In genomic region chr19:47174515-47174914, GRCm38 (mm10) we compare ENCODE assay signal across 9 mouse cellular contexts. TPM values are rescaled to one million over a fixed set of nuclear protein-coding genes. Genes with fewer than 3 reads are reported as not detected.
DNase-seq lines count a peak whose midpoint lies in the region; ATAC-seq and TF ChIP-seq lines count a peak whose summit lies in the region.
"Had no signal": no experiment of that assay in that cellular context is flagged by ENCODE, and none has a peak within 500 bp of the region (broad histone marks: within the 10 kb centered on the region; RNA-seq: fewer than 3 reads in every experiment).

No protein-coding gene starts in this region.

- no peaks in the 10 kb centered on the region for H3K9me3 ChIP-seq in heart, postnatal 0 days (replicated peaks; ENCODE audit: control insufficient read depth, low read length)

- no peaks in the 10 kb centered on the region for H3K4me1 ChIP-seq in heart, postnatal 0 days (ENCODE audit: control insufficient read depth, insufficient read depth)

- H3K4me3 ChIP-seq in heart, postnatal 0 days (ENCODE audit: low read depth, low read length) = no peak overlapping the region

- WGBS in heart, postnatal 0 days = 56% methylated on average over 3 of the region's 3 CpGs

- no peak for TF ChIP-seq EP300 in heart, postnatal 0 days (IDR thresholded peaks at IDR 0.05; ENCODE audit: low read depth)

- H3K27ac ChIP-seq in heart, postnatal 0 days (ENCODE audit: low read depth) = no peak overlapping the region

- no peaks in the 10 kb centered on the region for H3K36me3 ChIP-seq in heart, postnatal 0 days (replicated peaks; ENCODE audit: control insufficient read depth, insufficient read depth, low read length)

- peaks cover 19% of the 10 kb centered on the region for H3K27me3 ChIP-seq in heart, postnatal 0 days (ENCODE audit: control insufficient read depth, insufficient read depth, low read length)

- no peak overlapping the region for H3K9ac ChIP-seq in heart, postnatal 0 days (replicated peaks; ENCODE audit: low read depth, low read length)

- no peak for ATAC-seq in heart, postnatal 0 days (ENCODE audit: insufficient read depth, low read depth)

- no peak for DNase-seq in heart, postnatal 0 days (ENCODE audit: low spot score)
- DNase-seq in heart, postnatal 25 days (ENCODE audit: low spot score) = no peak
- DNase-seq in 3T3-L1 (ENCODE audit: low read depth, low spot score) = peak; percentile 68
- DNase-seq in MEL-GATA-1-ER (ENCODE audit: extremely low read depth, low read depth) = peak; percentile 39
- peak; percentile 53 for DNase-seq in kidney, postnatal 10 days
- no peak for DNase-seq in c-Kit-positive CD71-positive TER-119-positive erythroid progenitor cells, embryonic 14.5 days (ENCODE audit: low spot score)
- no peak for DNase-seq in gastrocnemius, adult 8-10 months (ENCODE audit: low spot score in 2 of 2)
- DNase-seq in spleen, adult 12 weeks (ENCODE audit: low spot score) = no peak

- intact Hi-C loops in heart, postnatal 25 days (cut with DNase I) = loop anchor here (2.0 kb wide), 1 partner anchor 164 kb away; no protein-coding TSS in a partner anchor

- peak; percentile 40 for TF ChIP-seq CTCF in heart, postnatal 0 days (IDR thresholded peaks at IDR 0.05; ENCODE audit: low read depth)

- no peak overlapping the region for H3K4me2 ChIP-seq in heart, postnatal 0 days (ENCODE audit: low read depth, low read length)

RNA-seq across cellular contexts. Expression of gene Neurl1a, which starts 4.1 kb away (rescaled TPM):
- total RNA-seq in heart, postnatal 0 days (2014; rRNA removed; ENCODE audit: low replicate concordance) = 0.77 and 1.8 TPM in 2 replicates
- 0.27 and 0.54 TPM in 2 replicates for polyA plus RNA-seq in heart, postnatal 0 days (2015; fragmentation: Nextera tagmentation; extraction: Ambion mirVana)
- 1 to 10 TPM; 1.0 to 1.1 TPM for total RNA-seq in heart, postnatal 25 days (2021)
- total RNA-seq in gastrocnemius, adult 8-10 months (2022) = 100 to 1,000 TPM; 127 to 155 (median 146) TPM

RNA-seq across cellular contexts. Expression of gene Calhm3, which starts 17.0 kb away (rescaled TPM):
- total RNA-seq in heart, postnatal 0 days (2014; rRNA removed; ENCODE audit: low replicate concordance) = not detected in 2 replicates
- polyA plus RNA-seq in heart, postnatal 0 days (2015; fragmentation: Nextera tagmentation; extraction: Ambion mirVana) = not detected in 2 replicates
- total RNA-seq in heart, postnatal 25 days (2021) = not detected
- total RNA-seq in gastrocnemius, adult 8-10 months (2022) = not detected
- total RNA-seq: heart, postnatal 14 days had no signal

RNA-seq across cellular contexts. Expression of gene Calhm1, which starts 30.5 kb away (rescaled TPM):
- total RNA-seq in heart, postnatal 0 days (2014; rRNA removed; ENCODE audit: low replicate concordance) = not detected in 2 replicates
- polyA plus RNA-seq in heart, postnatal 0 days (2015; fragmentation: Nextera tagmentation; extraction: Ambion mirVana) = not detected in 2 replicates
- not detected for total RNA-seq in heart, postnatal 25 days (2021)
- not detected for total RNA-seq in gastrocnemius, adult 8-10 months (2022)
- total RNA-seq: heart, postnatal 14 days had no signal

RNA-seq across cellular contexts. Expression of gene Calhm2, which starts 36.4 kb away (rescaled TPM):
- 2.4 and 6.8 TPM in 2 replicates for total RNA-seq in heart, postnatal 0 days (2014; rRNA removed; ENCODE audit: low replicate concordance)
- 3.1 and 3.5 TPM in 2 replicates for polyA plus RNA-seq in heart, postnatal 0 days (2015; fragmentation: Nextera tagmentation; extraction: Ambion mirVana)
- 1 to 10 TPM; 3.4 to 3.9 TPM for total RNA-seq in heart, postnatal 25 days (2021)
- total RNA-seq in gastrocnemius, adult 8-10 months (2022) = 1 to 10 TPM in 3 of 4 experiments, under 1 TPM in 1; 0.70 to 1.3 (median 1.1) TPM

Comparison
In these comparisons a context has a peak if more than half of its experiments do, and no peak if none do; other contexts are left out.
1. DNase-seq: peak in 3T3-L1 (single experiment), MEL-GATA-1-ER (single experiment) and kidney, postnatal 10 days (single experiment); none in heart, postnatal 0 days (single experiment), heart, postnatal 25 days (single experiment), c-Kit-positive CD71-positive TER-119-positive erythroid progenitor cells, embryonic 14.5 days (single experiment), gastrocnemius, adult 8-10 months (0 of 2) and spleen, adult 12 weeks (single experiment).
2. RNA of gene Neurl1a, which starts 4.1 kb away (total RNA-seq): 127 to 155 TPM in gastrocnemius, adult 8-10 months; 0.77 to 1.8 TPM in heart, postnatal 0 days and 1.0 to 1.1 TPM in heart, postnatal 25 days; every median in the first group is over 10 times any median in the second.